Comparison of ENCODE assay signal across 8 mouse cellular contexts in the genomic region with DNA sequence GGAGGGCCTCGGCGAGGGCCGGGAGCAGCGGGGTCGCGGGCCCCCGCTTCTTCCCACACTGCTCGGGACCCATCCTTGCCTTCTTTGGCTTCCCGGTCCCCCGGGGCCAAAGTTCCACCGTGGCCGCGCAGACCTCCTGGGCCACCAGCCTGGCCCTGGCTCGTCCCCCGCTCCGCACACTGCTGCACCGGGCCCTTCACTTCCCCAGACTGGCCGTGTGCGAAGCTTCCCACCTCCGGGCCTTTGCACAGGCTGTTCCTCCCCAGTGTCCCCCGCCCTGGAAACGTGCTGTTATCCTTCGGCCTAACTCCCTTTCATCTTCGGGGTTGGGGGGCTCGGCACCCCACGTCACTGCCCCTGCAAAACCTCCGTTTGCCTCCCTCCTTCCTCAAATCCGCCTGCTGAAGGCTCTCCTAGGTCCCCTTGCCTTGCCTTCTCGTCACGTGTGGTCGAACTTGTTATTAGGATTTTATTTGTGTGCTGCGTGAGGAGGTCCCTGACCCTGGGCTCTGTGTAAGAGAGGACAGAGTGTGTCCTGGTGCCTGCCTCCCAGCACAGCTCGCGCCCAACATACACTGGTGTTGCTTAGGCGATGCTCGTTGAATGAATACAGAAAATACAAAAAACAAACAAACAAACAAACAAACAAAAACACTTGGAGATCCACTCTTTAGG. TPM values are rescaled to one million over a fixed set of nuclear protein-coding genes. Genes with fewer than 3 reads are reported as not detected.
DNase-seq lines count a peak whose midpoint lies in the region; ATAC-seq and TF ChIP-seq lines count a peak whose summit lies in the region.

No protein-coding gene starts in this region.

- ATAC-seq in intestine, embryonic 14.5 days (replicated peaks; ENCODE audit: low FRiP score, low TSS enrichment, low read depth) = peak; percentile 59
- ATAC-seq in lung, embryonic 16.5 days (ENCODE audit: low read depth) = peak; percentile 48

- 1% methylated on average over 35 of the region's 36 CpGs for WGBS in lung, adult 2 months
- WGBS in intestine, embryonic 14.5 days = 2% methylated on average over 34 of the region's 36 CpGs
- under 1% methylated on average over 26 of the region's 36 CpGs for WGBS in lung, embryonic 16.5 days
- 2% methylated on average over 36 of the region's 36 CpGs for WGBS in spleen, adult 2 months

- DNase-seq in lung, adult 2 months = no peak
- no peak for DNase-seq in lung, adult 18-20 months
- peak; percentile 70 for DNase-seq in R1 (ENCODE audit: low read depth, low spot score)
- DNase-seq in intestine, embryonic 14.5 days (ENCODE audit: low spot score) = peak; percentile 71
- DNase-seq in spleen, adult 2 months (ENCODE audit: low read depth in 1 of 2, low spot score in 2 of 2) = peak in 1 of 2 experiments; percentile 35
- no peak for DNase-seq in frontal cortex, postnatal 14 days (ENCODE audit: low spot score in 2 of 2)

- peak overlapping the region; percentile 86 for H3K4me3 ChIP-seq in lung, adult 2 months (replicated peaks; ENCODE audit: extremely low read depth, low read depth, low read length)
- peak overlapping the region; percentile 92 for H3K4me3 ChIP-seq in embryonic fibroblast, embryonic 13.5 days (ENCODE audit: insufficient read depth, low read length)
- peak overlapping the region; percentile 91 for H3K4me3 ChIP-seq in intestine, embryonic 14.5 days (ENCODE audit: low read depth, low read length)
- H3K4me3 ChIP-seq in lung, embryonic 16.5 days (ENCODE audit: low read length) = peak overlapping the region; percentile 91
- peak overlapping the region; percentile 87 for H3K4me3 ChIP-seq in spleen, adult 2 months (ENCODE audit: extremely low read depth, insufficient read depth, insufficient read length)

- peaks cover 7% of the 10 kb centered on the region for H3K4me1 ChIP-seq in lung, adult 2 months (ENCODE audit: control insufficient read depth, insufficient read depth, low read length)
- H3K4me1 ChIP-seq in embryonic fibroblast, embryonic 13.5 days (ENCODE audit: control insufficient read depth, insufficient read depth, low read length) = peaks cover 7% of the 10 kb centered on the region
- H3K4me1 ChIP-seq in intestine, embryonic 14.5 days (replicated peaks; ENCODE audit: control insufficient read depth, insufficient read depth, low read length) = peaks cover 11% of the 10 kb centered on the region; the same call in 1 of the 2 replicates
- peaks cover 15% of the 10 kb centered on the region for H3K4me1 ChIP-seq in lung, embryonic 16.5 days (replicated peaks; ENCODE audit: control insufficient read depth, insufficient read depth, low read length)
- peaks cover 11% of the 10 kb centered on the region for H3K4me1 ChIP-seq in spleen, adult 2 months (ENCODE audit: control insufficient read depth, insufficient read depth, insufficient read length)

- peak overlapping the region; percentile 89 for H3K9ac ChIP-seq in intestine, embryonic 14.5 days (ENCODE audit: low read length)
- H3K9ac ChIP-seq in lung, embryonic 16.5 days (ENCODE audit: low read length) = peak overlapping the region; percentile 90

- peaks cover 15% of the 10 kb centered on the region for H3K36me3 ChIP-seq in intestine, embryonic 14.5 days (ENCODE audit: control insufficient read depth, insufficient read depth, low read length)
- H3K36me3 ChIP-seq in lung, embryonic 16.5 days (ENCODE audit: control insufficient read depth, insufficient read depth, low read length) = peaks cover 5% of the 10 kb centered on the region
- H3K36me3 ChIP-seq in spleen, adult 2 months (ENCODE audit: control insufficient read depth, insufficient read depth, low read length) = peaks cover 8% of the 10 kb centered on the region

- no peak overlapping the region for H3K27ac ChIP-seq in embryonic fibroblast, embryonic 13.5 days (ENCODE audit: insufficient read depth, low read length)
- H3K27ac ChIP-seq in intestine, embryonic 14.5 days (ENCODE audit: low read depth) = 0 out of 2 replicates have a peak overlapping the region, but pooled peaks have one; percentile 9
- peak overlapping the region; percentile 45 for H3K27ac ChIP-seq in lung, embryonic 16.5 days (ENCODE audit: low read length)
- H3K27ac ChIP-seq in spleen, adult 2 months (ENCODE audit: insufficient read depth, low read length) = no peak overlapping the region

- peak overlapping the region; percentile 67 for H3K4me2 ChIP-seq in intestine, embryonic 14.5 days (ENCODE audit: low read length)
- peak overlapping the region; percentile 71 for H3K4me2 ChIP-seq in lung, embryonic 16.5 days (ENCODE audit: low read depth, low read length)

- peaks cover 34% of the 10 kb centered on the region for H3K27me3 ChIP-seq in intestine, embryonic 14.5 days (replicated peaks; ENCODE audit: control insufficient read depth, insufficient read depth, low read length)
- H3K27me3 ChIP-seq in lung, embryonic 16.5 days (ENCODE audit: control insufficient read depth, insufficient read depth, low read depth, low read length) = peaks cover 21% of the 10 kb centered on the region
- H3K27me3 ChIP-seq in spleen, adult 2 months (ENCODE audit: control insufficient read depth, insufficient read depth, low read length) = peaks cover 10% of the 10 kb centered on the region

- TF ChIP-seq POLR2A in lung, adult 2 months (IDR thresholded peaks at IDR 0.05; ENCODE audit: borderline replicate concordance, extremely low read depth, low read depth, low read length) = no peak
- TF ChIP-seq POLR2A in embryonic fibroblast, embryonic 13.5 days (IDR thresholded peaks at IDR 0.05; ENCODE audit: low read depth, low read length) = no peak
- no peak for TF ChIP-seq POLR2A in spleen, adult 2 months (IDR thresholded peaks at IDR 0.05; ENCODE audit: low read depth, low read length)

- TF ChIP-seq CTCF in lung, adult 2 months (IDR thresholded peaks at IDR 0.05; ENCODE audit: insufficient read depth, low read length) = no peak
- no peak for TF ChIP-seq CTCF in embryonic fibroblast, embryonic 13.5 days (IDR thresholded peaks at IDR 0.05; ENCODE audit: borderline replicate concordance, insufficient read depth, low read length)
- no peak for TF ChIP-seq CTCF in spleen, adult 2 months (IDR thresholded peaks at IDR 0.05; ENCODE audit: extremely low read depth, insufficient read depth, insufficient read length, insufficient replicate concordance)

- H3K9me3 ChIP-seq in intestine, embryonic 14.5 days (ENCODE audit: control insufficient read depth, low read length) = no peaks in the 10 kb centered on the region
- H3K9me3 ChIP-seq in lung, embryonic 16.5 days (ENCODE audit: control insufficient read depth, low read length) = no peaks in the 10 kb centered on the region

RNA-seq across cellular contexts. Expression of a gene that starts 0.5 kb away (rescaled TPM):
- 69.3 and 76.1 TPM in 2 replicates for polyA plus RNA-seq in lung, adult 2 months (2012; rRNA removed)
- polyA plus RNA-seq in embryonic fibroblast, embryonic 13.5 days (2011; ENCODE audit: insufficient read length, low read depth, missing spikeins) = 72.6 and 78.3 TPM in 2 replicates
- 23.9 and 26.1 TPM in 2 replicates for polyA plus RNA-seq in intestine, embryonic 14.5 days (2014; fragmentation: Nextera tagmentation; extraction: Ambion mirVana)
- 27.4 and 27.5 TPM in 2 replicates for polyA plus RNA-seq in lung, embryonic 16.5 days (2015; fragmentation: Nextera tagmentation; extraction: Ambion mirVana)
- 67.2 and 88.3 TPM in 2 replicates for polyA plus RNA-seq in spleen, adult 2 months (2012; rRNA removed)

RNA-seq across cellular contexts. Expression of a gene that starts 1.4 kb away (rescaled TPM):
- 0.39 and 0.60 TPM in 2 replicates for polyA plus RNA-seq in lung, adult 2 months (2012; rRNA removed)
- not detected in 2 replicates for polyA plus RNA-seq in embryonic fibroblast, embryonic 13.5 days (2011; ENCODE audit: insufficient read length, low read depth, missing spikeins)
- 21.6 and 21.9 TPM in 2 replicates for polyA plus RNA-seq in intestine, embryonic 14.5 days (2014; fragmentation: Nextera tagmentation; extraction: Ambion mirVana)
- polyA plus RNA-seq in lung, embryonic 16.5 days (2015; fragmentation: Nextera tagmentation; extraction: Ambion mirVana) = 2.3 TPM in 2 replicates
- 0.38 and 0.49 TPM in 2 replicates for polyA plus RNA-seq in spleen, adult 2 months (2012; rRNA removed)

RNA-seq across cellular contexts. Expression of a gene that starts 20.9 kb away (rescaled TPM):
- 34.7 and 39.9 TPM in 2 replicates for polyA plus RNA-seq in lung, adult 2 months (2012; rRNA removed)
- 13.2 and 15.6 TPM in 2 replicates for polyA plus RNA-seq in embryonic fibroblast, embryonic 13.5 days (2011; ENCODE audit: insufficient read length, low read depth, missing spikeins)
- 29.5 and 29.6 TPM in 2 replicates for polyA plus RNA-seq in intestine, embryonic 14.5 days (2014; fragmentation: Nextera tagmentation; extraction: Ambion mirVana)
- 16.0 and 16.5 TPM in 2 replicates for polyA plus RNA-seq in lung, embryonic 16.5 days (2015; fragmentation: Nextera tagmentation; extraction: Ambion mirVana)
- polyA plus RNA-seq in spleen, adult 2 months (2012; rRNA removed) = 23.8 and 32.9 TPM in 2 replicates

RNA-seq across cellular contexts. Expression of a gene that starts 29.8 kb away (rescaled TPM):
- not detected in 2 replicates for polyA plus RNA-seq in lung, adult 2 months (2012; rRNA removed)
- polyA plus RNA-seq in embryonic fibroblast, embryonic 13.5 days (2011; ENCODE audit: insufficient read length, low read depth, missing spikeins) = not detected in 2 replicates
- not detected in 2 replicates for polyA plus RNA-seq in intestine, embryonic 14.5 days (2014; fragmentation: Nextera tagmentation; extraction: Ambion mirVana)
- not detected in 2 replicates for polyA plus RNA-seq in lung, embryonic 16.5 days (2015; fragmentation: Nextera tagmentation; extraction: Ambion mirVana)
- polyA plus RNA-seq in spleen, adult 2 months (2012; rRNA removed) = 0.06 TPM in 1 of 2 replicates, not detected in the other

RNA-seq across cellular contexts. Expression of a gene that starts 33.7 kb away (rescaled TPM):
- 7.2 and 10.2 TPM in 2 replicates for polyA plus RNA-seq in lung, adult 2 months (2012; rRNA removed)
- 8.4 and 10.6 TPM in 2 replicates for polyA plus RNA-seq in embryonic fibroblast, embryonic 13.5 days (2011; ENCODE audit: insufficient read length, low read depth, missing spikeins)
- 2.8 and 3.2 TPM in 2 replicates for polyA plus RNA-seq in intestine, embryonic 14.5 days (2014; fragmentation: Nextera tagmentation; extraction: Ambion mirVana)
- 2.1 and 2.8 TPM in 2 replicates for polyA plus RNA-seq in lung, embryonic 16.5 days (2015; fragmentation: Nextera tagmentation; extraction: Ambion mirVana)
- polyA plus RNA-seq in spleen, adult 2 months (2012; rRNA removed) = 2.5 and 4.0 TPM in 2 replicates

Comparison
In these comparisons a context has a peak if more than half of its experiments do, and no peak if none do; other contexts are left out.
1. DNase-seq: peak in R1 (single experiment) and intestine, embryonic 14.5 days (single experiment); none in lung, adult 2 months (single experiment), lung, adult 18-20 months (0 of 2) and frontal cortex, postnatal 14 days (0 of 2).
2. H3K27ac ChIP-seq: peak in intestine, embryonic 14.5 days (single experiment) and lung, embryonic 16.5 days (single experiment); none in embryonic fibroblast, embryonic 13.5 days (single experiment) and spleen, adult 2 months (single experiment).
3. Peak in every context shown above with its lines, with median percentiles within 50 percentile points of each other: H3K4me3 ChIP-seq.